Mouse (Mus musculus): ENCODE measurements around the gene 6030458C11Rik.

The 6030458C11Rik gene

GRCm38 (mm10) chr15:12824197-12824952, at the start of gene 6030458C11Rik, which contains the start of gene Drosha:
TSS of gene 6030458C11Rik (minus strand) at chr15:12824649.
TSS of gene Drosha (plus strand) at chr15:12824815.
- peak; percentile 100 for DNase-seq (ENCODE audit: low spot score)

- DNase-seq (ENCODE audit: low spot score): no peak
Observed at GRCm38 (mm10) chr15:12867269-12867668, 42.8 kb upstream of the 6030458C11Rik start.

GRCm38 (mm10) chr15:12865595-12866314, 41.3 kb upstream of the 6030458C11Rik start:
- no peak for DNase-seq (ENCODE audit: low spot score)

- DNase-seq (ENCODE audit: low spot score): peak; percentile 7
Observed at GRCm38 (mm10) chr15:12863669-12864068, 39.2 kb upstream of the 6030458C11Rik start.

GRCm38 (mm10) chr15:12862061-12862460, 37.6 kb upstream of the 6030458C11Rik start:
- no peak for DNase-seq (ENCODE audit: low spot score)

- no peak for DNase-seq (ENCODE audit: low spot score)
Observed at GRCm38 (mm10) chr15:12858645-12859044, 34.2 kb upstream of the 6030458C11Rik start.

GRCm38 (mm10) chr15:12857840-12858516, 33.5 kb upstream of the 6030458C11Rik start:
- no peak for DNase-seq (ENCODE audit: low spot score)

GRCm38 (mm10) chr15:12856780-12857179, 32.3 kb upstream of the 6030458C11Rik start:
- DNase-seq (ENCODE audit: low spot score): no peak

- no peak for DNase-seq (ENCODE audit: low spot score)
Observed at GRCm38 (mm10) chr15:12853471-12853870, 29.0 kb upstream of the 6030458C11Rik start.

GRCm38 (mm10) chr15:12849373-12849772, 24.9 kb upstream of the 6030458C11Rik start:
- DNase-seq (ENCODE audit: low spot score): no peak

GRCm38 (mm10) chr15:12848196-12848975, 23.9 kb upstream of the 6030458C11Rik start:
- no peak for DNase-seq (ENCODE audit: low spot score)

- no peak for DNase-seq (ENCODE audit: low spot score)
Observed at GRCm38 (mm10) chr15:12842833-12843232, 18.4 kb upstream of the 6030458C11Rik start.

GRCm38 (mm10) chr15:12840737-12841136, 16.3 kb upstream of the 6030458C11Rik start:
- DNase-seq (ENCODE audit: low spot score): no peak

- DNase-seq (ENCODE audit: low spot score): no peak
Observed at GRCm38 (mm10) chr15:12834231-12834630, 9.8 kb upstream of the 6030458C11Rik start.

GRCm38 (mm10) chr15:12833385-12833784, 8.9 kb upstream of the 6030458C11Rik start:
- no peak for DNase-seq (ENCODE audit: low spot score)

GRCm38 (mm10) chr15:12832599-12832998, 8.2 kb upstream of the 6030458C11Rik start:
- DNase-seq (ENCODE audit: low spot score): no peak

- no peak for DNase-seq (ENCODE audit: low spot score)
Observed at GRCm38 (mm10) chr15:12829878-12830277, 5.4 kb upstream of the 6030458C11Rik start.

- DNase-seq (ENCODE audit: low spot score): no peak
Observed at GRCm38 (mm10) chr15:12825408-12825807, 959 bp upstream of the 6030458C11Rik start.

- peak; percentile 42 for DNase-seq (ENCODE audit: low spot score)
Observed at GRCm38 (mm10) chr15:12824965-12825364, 516 bp upstream of the 6030458C11Rik start.

GRCm38 (mm10) chr15:12823455-12824119, 862 bp downstream of the 6030458C11Rik start:
- DNase-seq (ENCODE audit: low spot score): no peak

Data from adipocyte (in vitro differentiated cells).